Mouse (Mus musculus) megakaryocyte, embryonic 14.5 days (primary cell): ENCODE results near the gene Ubtf.

Source experiments
- FLI1 ChIP-seq: IDR thresholded peaks from 2 replicates; pipeline ENCODE4 v1.6.1; 2012; ENCODE audit warnings: low read length, inconsistent platforms, mixed read lengths
- GATA1 ChIP-seq: IDR thresholded peaks from 3 replicates; pipeline ENCODE4 v1.6.1; 2012; ENCODE audit warnings: mixed read lengths, low read length, inconsistent platforms, borderline replicate concordance

DNA sequence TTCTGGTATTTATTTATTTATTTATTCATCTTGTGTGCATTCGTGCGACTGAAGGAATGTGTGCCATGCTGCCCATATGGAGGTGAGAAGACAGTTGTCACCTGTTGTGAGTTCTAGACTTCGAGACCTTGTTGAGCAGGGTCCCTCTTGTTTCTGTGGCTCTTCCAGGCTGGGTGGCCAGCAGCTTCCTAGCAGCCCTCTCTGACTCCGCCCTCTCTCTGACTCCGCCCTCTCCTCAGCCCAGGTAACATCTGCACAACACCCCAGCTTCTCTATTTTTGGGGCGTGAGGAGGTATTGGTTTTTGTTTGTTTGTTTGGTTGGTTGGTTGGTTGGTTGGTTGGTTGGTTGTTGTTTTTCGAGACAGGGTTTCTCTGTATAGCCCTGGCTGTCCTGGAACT is 8.3 kb upstream of the Ubtf start:
- TF ChIP-seq GATA1 = no peak
- TF ChIP-seq FLI1 = no peak
